Mouse (Mus musculus) embryonic facial prominence, embryonic 11.5 days (tissue): ENCODE measurements around the gene Bcar3. TPM values are rescaled to one million over a fixed set of nuclear protein-coding genes. Genes with fewer than 3 reads are reported as not detected.

ENCODE experiments used
- ATAC-seq: fragments of 200-750 bp; cut with Nextera tagmentation; replicated peaks from 2 replicates; pipeline ENCODE4 v1.8.0; 2017; ENCODE audit warnings: low read depth; ENCODE audit not compliant: insufficient number of reproducible peaks, low FRiP score, low TSS enrichment
- DNase-seq: peaks from one replicate; pipeline ENCODE4 v3.0.0-alpha.2; 2015; ENCODE audit warnings: low spot score
- H3K27ac ChIP-seq: fragments of 300-500 bp; sonication (generic); replicated peaks from 2 replicates; pipeline ENCODE4 v1.5.1; 2014; ENCODE audit warnings: mild to moderate bottlenecking, low read depth, low read length, control low read depth
- H3K27me3 ChIP-seq: fragments of 300-500 bp; sonication (generic); 2 replicates; pipeline ENCODE4 v1.6.1; 2014; ENCODE audit warnings: mild to moderate bottlenecking, low read length, moderate library complexity, mixed read lengths; ENCODE audit not compliant: control insufficient read depth, insufficient read depth
- H3K36me3 ChIP-seq: fragments of 300-500 bp; sonication (generic); replicated peaks from 2 replicates; pipeline ENCODE4 v1.6.1; 2014; ENCODE audit warnings: low read depth, mild to moderate bottlenecking, low read length, moderate library complexity, mixed read lengths; ENCODE audit not compliant: control insufficient read depth, insufficient read depth
- H3K4me1 ChIP-seq: fragments of 300-500 bp; sonication (generic); 2 replicates; pipeline ENCODE4 v1.6.1; 2014; ENCODE audit warnings: low read length, mixed read lengths; ENCODE audit not compliant: control insufficient read depth, insufficient read depth
- H3K4me2 ChIP-seq: fragments of 300-500 bp; sonication (generic); 2 replicates; pipeline ENCODE4 v1.6.1; 2014; ENCODE audit warnings: low read depth, mild to moderate bottlenecking, control low read depth, low read length, moderate library complexity
- H3K4me3 ChIP-seq: fragments of 300-500 bp; sonication (generic); 2 replicates; pipeline ENCODE4 v1.5.1; 2014; ENCODE audit warnings: low read depth, low read length, control low read depth
- H3K9ac ChIP-seq: fragments of 300-500 bp; sonication (generic); replicated peaks from 2 replicates; pipeline ENCODE4 v1.6.1; 2014; ENCODE audit warnings: mild to moderate bottlenecking, control low read depth, low read length
- H3K9me3 ChIP-seq: fragments of 300-500 bp; sonication (generic); replicated peaks from 2 replicates; pipeline ENCODE4 v1.6.1; 2016; ENCODE audit warnings: mild to moderate bottlenecking, low read length, inconsistent platforms, mixed read lengths; ENCODE audit not compliant: control insufficient read depth
- WGBS: fragments of 180-500 bp; shearing (Covaris S2); extraction: QIAGEN DNeasy Blood & Tissue Kit; methylation state at CpG from one replicate; pipeline ENCODE4 v1.1.7; 2014; 5-methylcytosine and 5-hydroxymethylcytosine counted together
- polyA plus RNA-seq: library from polyadenylated mRNA; unstranded; fragments of >200 nt; fragmentation: Nextera tagmentation; extraction: Ambion mirVana; gene quantifications from 2 replicates; pipeline ENCODE4 v1.2.1, GENCODE M21; 2014

Bcar3 gene
- polyA plus RNA-seq, 1 experiment from 2014 or later = 8.4 TPM

GRCm38 (mm10) chr3:122378634-122379033, 84.7 kb downstream of the Bcar3 start:
- 76% methylated on average over 6 of the region's 6 CpGs for whole genome bisulfite sequencing
- H3K27ac ChIP-seq = no peak overlapping the region

GRCm38 (mm10) chr3:122380776-122381175, 86.8 kb downstream of the Bcar3 start:
- ATAC-seq (no peak), DNase-seq (no peak)
- Histone ChIP-seq H3K4me2 (no peak overlapping the region), H3K27me3 (no peaks in the 10 kb centered on the region), H3K4me3 (no peak overlapping the region), H3K36me3 (no peaks in the 10 kb centered on the region), H3K9ac (no peak overlapping the region), H3K27ac (no peak overlapping the region), H3K9me3 (no peaks in the 10 kb centered on the region), H3K4me1 (peaks cover 2% of the 10 kb centered on the region; the same call in 1 of the 2 replicates)
- 82% methylated on average over 5 of the region's 5 CpGs for WGBS

More at GRCm38 (mm10) chr3:122378634-122379033, 84.7 kb downstream of the Bcar3 start:
- no peak for ATAC-seq
- Histone ChIP-seq H3K4me1 (peaks cover 2% of the 10 kb centered on the region; the same call in 1 of the 2 replicates), H3K4me2 (no peak overlapping the region), H3K27me3 (no peaks in the 10 kb centered on the region), H3K36me3 (no peaks in the 10 kb centered on the region), H3K4me3 (no peak overlapping the region), H3K9me3 (no peaks in the 10 kb centered on the region), H3K9ac (no peak overlapping the region)
- no peak for DNase-seq

- no peak overlapping the region for H3K27ac ChIP-seq
- ATAC-seq = no peak
- H3K4me1 ChIP-seq = no peaks in the 10 kb centered on the region
- H3K27me3 ChIP-seq = no peaks in the 10 kb centered on the region
- DNase-seq = no peak
- whole genome bisulfite sequencing = 93% methylated on average over 3 of the region's 3 CpGs
- no peaks in the 10 kb centered on the region for H3K9me3 ChIP-seq
- no peak overlapping the region for H3K4me3 ChIP-seq
- H3K36me3 ChIP-seq = no peaks in the 10 kb centered on the region
- no peak overlapping the region for H3K9ac ChIP-seq
- H3K4me2 ChIP-seq = no peak overlapping the region
Measured at GRCm38 (mm10) chr3:122381591-122381990, 87.7 kb downstream of the Bcar3 start.

GRCm38 (mm10) chr3:122386444-122386843, 92.5 kb downstream of the Bcar3 start:
- 83% methylated on average over 5 of the region's 5 CpGs for WGBS
- DNase-seq = no peak
- no peaks in the 10 kb centered on the region for H3K9me3 ChIP-seq

GRCm38 (mm10) chr3:122387771-122388170, 93.8 kb downstream of the Bcar3 start:
- H3K9ac ChIP-seq = no peak overlapping the region
- H3K36me3 ChIP-seq = no peaks in the 10 kb centered on the region
- H3K4me3 ChIP-seq = no peak overlapping the region
- no peak overlapping the region for H3K27ac ChIP-seq
- no peak overlapping the region for H3K4me2 ChIP-seq
- 76% methylated on average over 3 of the region's 3 CpGs for WGBS
- no peaks in the 10 kb centered on the region for H3K4me1 ChIP-seq
- ATAC-seq = no peak
- no peaks in the 10 kb centered on the region for H3K9me3 ChIP-seq
- H3K27me3 ChIP-seq = no peaks in the 10 kb centered on the region
- no peak for DNase-seq

More at GRCm38 (mm10) chr3:122386444-122386843, 92.5 kb downstream of the Bcar3 start:
- Histone ChIP-seq H3K4me3 (no peak overlapping the region), H3K36me3 (no peaks in the 10 kb centered on the region), H3K4me2 (no peak overlapping the region), H3K9ac (no peak overlapping the region), H3K27ac (no peak overlapping the region), H3K27me3 (no peaks in the 10 kb centered on the region), H3K4me1 (no peaks in the 10 kb centered on the region)
- ATAC-seq = no peak

- no peak for DNase-seq
- Histone ChIP-seq H3K9me3 (no peaks in the 10 kb centered on the region), H3K4me3 (no peak overlapping the region), H3K4me1 (no peaks in the 10 kb centered on the region), H3K36me3 (no peaks in the 10 kb centered on the region), H3K4me2 (no peak overlapping the region), H3K9ac (no peak overlapping the region), H3K27me3 (no peaks in the 10 kb centered on the region), H3K27ac (no peak overlapping the region)
- WGBS = 80% methylated on average over 5 of the region's 5 CpGs
- no peak for ATAC-seq
Measured at GRCm38 (mm10) chr3:122389972-122390371, 96.0 kb downstream of the Bcar3 start.

- H3K4me1 ChIP-seq = no peaks in the 10 kb centered on the region
- 91% methylated on average over 2 of the region's 2 CpGs for WGBS
- no peaks in the 10 kb centered on the region for H3K9me3 ChIP-seq
- DNase-seq = no peak
- H3K27me3 ChIP-seq = no peaks in the 10 kb centered on the region
- H3K27ac ChIP-seq = no peak overlapping the region
- ATAC-seq = no peak
- no peak overlapping the region for H3K4me3 ChIP-seq
- H3K4me2 ChIP-seq = no peak overlapping the region
- H3K36me3 ChIP-seq = no peaks in the 10 kb centered on the region
- H3K9ac ChIP-seq = no peak overlapping the region
Measured at GRCm38 (mm10) chr3:122391098-122391497, 97.2 kb downstream of the Bcar3 start.

- H3K9ac ChIP-seq = no peak overlapping the region
- H3K4me3 ChIP-seq = no peak overlapping the region
- H3K4me2 ChIP-seq = no peak overlapping the region
- no peaks in the 10 kb centered on the region for H3K9me3 ChIP-seq
- DNase-seq (no peak), ATAC-seq (no peak)
- WGBS = 46% methylated on average over 12 of the region's 12 CpGs
- no peaks in the 10 kb centered on the region for H3K27me3 ChIP-seq
- no peaks in the 10 kb centered on the region for H3K36me3 ChIP-seq
- H3K4me1 ChIP-seq = no peaks in the 10 kb centered on the region
- H3K27ac ChIP-seq = no peak overlapping the region
Measured at GRCm38 (mm10) chr3:122391816-122392215, 97.9 kb downstream of the Bcar3 start.
